Mouse (Mus musculus) layer of hippocampus, adult 6 months (tissue): ENCODE measurements around the gene Plekhb1. TPM values are rescaled to one million over a fixed set of nuclear protein-coding genes. Genes with fewer than 3 reads are reported as not detected.

ENCODE experiments used
- long read RNA-seq, 2 experiments: library from polyadenylated mRNA; unstranded; transcript quantifications; one replicate each; pipeline ENCODE4 v2.0.0; 2019 to 2020
- polyA plus RNA-seq: library from polyadenylated mRNA; unstranded; fragments of <200 nt; fragmentation: Nextera tagmentation; gene quantifications from 2 replicates; pipeline ENCODE4 v1.2.3, GENCODE M21; 2021

Plekhb1 gene
- 635 and 802 TPM in 2 replicates for polyA plus RNA-seq
- long read RNA-seq, experiment 1, transcript Plekhb1-204 (7 exons, 1,919 nt) = minor isoform, 7 of 272 reads
- long read RNA-seq, experiment 1, transcript Plekhb1-205 (6 exons, 2,793 nt) = major isoform, 176 of 272 reads
- long read RNA-seq, experiment 1, transcript Plekhb1-203 (7 exons, 1,806 nt) = minor isoform, 51 of 272 reads
- long read RNA-seq, experiment 1, partial matches to known transcripts = 9 of 272 reads
- long read RNA-seq, experiment 1, other reads (novel, unspliced or antisense) = 25 of 272 reads
- long read RNA-seq, experiment 2, transcript Plekhb1-204 (7 exons, 1,919 nt) = minor isoform, 44 of 1,839 reads
- long read RNA-seq, experiment 2, transcript Plekhb1-205 (6 exons, 2,793 nt) = major isoform, 1,033 of 1,839 reads
- long read RNA-seq, experiment 2, transcript Plekhb1-207 (8 exons, 1,911 nt) = minor isoform, 47 of 1,839 reads
- long read RNA-seq, experiment 2, transcript Plekhb1-203 (7 exons, 1,806 nt) = minor isoform, 582 of 1,839 reads
- long read RNA-seq, experiment 2, partial matches to known transcripts = 26 of 1,839 reads
- long read RNA-seq, experiment 2, other reads (novel, unspliced or antisense) = 94 of 1,839 reads

GRCm38 (mm10) chr7:100662231-100662630, at the start of gene Plekhb1:
TSS of gene Plekhb1 (minus strand) at chr7:100662414.

GRCm38 (mm10) chr7:100706143-100706841, 44.1 kb upstream of the Plekhb1 start, which contains the start of gene Fam168a:
TSS of gene Fam168a (plus strand) at chr7:100706635.

GRCm38 (mm10) chr7:100608130-100608741, 54.0 kb downstream of the Plekhb1 start, which contains the start of gene Mrpl48:
TSS of gene Mrpl48 (minus strand) at chr7:100608301.

DNA sequence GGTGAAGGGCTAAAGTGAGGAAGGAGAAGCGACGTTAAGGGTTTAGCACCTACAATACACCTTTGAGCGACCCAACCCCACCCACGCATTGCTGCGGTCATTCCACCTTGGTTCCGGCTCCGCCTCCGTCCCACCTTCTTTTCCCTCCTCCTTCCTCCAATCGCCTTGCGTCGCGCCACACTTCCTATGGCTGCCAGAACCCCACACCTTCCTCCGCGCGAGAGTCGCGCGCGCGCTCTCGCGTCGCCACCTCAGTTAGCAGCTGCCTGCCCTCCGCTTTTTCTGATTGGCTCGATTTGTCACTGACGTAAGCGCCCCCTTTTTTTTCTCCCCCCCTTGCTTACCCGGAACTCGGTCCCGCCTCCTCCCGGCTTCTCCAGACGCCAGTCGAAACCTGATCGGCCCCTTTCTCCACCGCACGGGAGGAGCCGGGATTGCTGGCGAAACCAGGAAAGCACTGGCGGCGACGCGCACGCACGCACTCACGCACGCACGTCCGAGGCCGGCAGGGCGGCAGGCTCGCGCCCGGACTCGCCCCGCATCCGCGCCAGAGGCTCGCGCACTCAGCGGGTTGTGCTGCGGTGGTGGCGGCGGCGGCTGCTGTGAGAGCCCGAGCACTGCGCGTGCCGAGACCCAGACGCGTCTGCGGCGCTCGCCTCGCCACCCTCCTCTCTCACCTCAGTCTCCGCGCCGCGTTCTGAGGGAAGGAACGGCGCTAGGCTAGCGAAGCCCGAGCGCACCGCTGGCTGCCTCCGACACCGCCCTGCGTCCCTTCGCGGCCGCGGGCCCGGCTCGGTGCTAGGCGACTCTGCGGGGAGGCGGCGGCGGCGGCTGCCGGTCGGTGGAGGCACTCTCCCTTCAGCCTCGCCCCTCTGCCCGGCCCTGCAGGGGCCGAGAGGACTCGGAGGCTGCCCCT, 54.7 kb downstream of the Plekhb1 start, which contains the start of gene Rab6a:
Gene Rab6a (plus strand): TSS at position 197 of the 916 bp plus-strand sequence.

Other genes starting within 250 kb of the Plekhb1 start
- 0.88 and 1.4 TPM in 2 replicates for gene Ucp3, start 189.4 kb downstream of the Plekhb1 start, polyA plus RNA-seq
- gene Ucp2, start 169.1 kb downstream of the Plekhb1 start, polyA plus RNA-seq = 24.6 and 40.4 TPM in 2 replicates
- gene Dnajb13, start 147.5 kb downstream of the Plekhb1 start, polyA plus RNA-seq = 1.9 and 2.8 TPM in 2 replicates
- gene Coa4, start 125.3 kb downstream of the Plekhb1 start, polyA plus RNA-seq = 14.7 and 18.0 TPM in 2 replicates
- gene Rab6a, start 55.0 kb downstream of the Plekhb1 start, polyA plus RNA-seq = 317 and 396 TPM in 2 replicates
- gene Mrpl48, start 54.1 kb downstream of the Plekhb1 start, polyA plus RNA-seq = 115 and 125 TPM in 2 replicates
- gene Fam168a, start 44.2 kb upstream of the Plekhb1 start, polyA plus RNA-seq = 126 and 175 TPM in 2 replicates
- 8.1 and 10.2 TPM in 2 replicates for gene Relt, start 201.0 kb upstream of the Plekhb1 start, polyA plus RNA-seq